Mouse (Mus musculus): ENCODE measurements at regions not wholly inside any gene's neighbourhood (a gene's known extent, or its start where the extent isn't known, plus 50 kb on each side); places are given as distances from the start of the nearest gene placed in this dataset.

- ATAC-seq: no peak
- no peaks in the 10 kb centered on the region for H3K27me3 ChIP-seq (replicated peaks)
- no peaks in the 10 kb centered on the region for H3K4me1 ChIP-seq
- no peak overlapping the region for H3K9ac ChIP-seq
- no peaks in the 10 kb centered on the region for H3K9me3 ChIP-seq (replicated peaks)
- WGBS (ENCODE audit: insufficient replicate concordance): 74% methylated on average over 2 of the region's 2 CpGs
- H3K36me3 ChIP-seq: no peaks in the 10 kb centered on the region
- H3K27ac ChIP-seq: no peak overlapping the region
- no peak overlapping the region for H3K4me3 ChIP-seq
- no peak overlapping the region for H3K4me2 ChIP-seq
These were observed 385.2 kb upstream of the Nrp1 start for GRCm38 (mm10) chr8:127973194-127973593.

GRCm38 (mm10) chr8:127977746-127978145 lies 380.7 kb upstream of the Nrp1 start:
- Histone ChIP-seq H3K4me3 (no peak overlapping the region), H3K36me3 (no peaks in the 10 kb centered on the region), H3K4me2 (no peak overlapping the region), H3K27me3 (replicated peaks) (no peaks in the 10 kb centered on the region), H3K4me1 (no peaks in the 10 kb centered on the region), H3K27ac (no peak overlapping the region), H3K9ac (no peak overlapping the region), H3K9me3 (replicated peaks) (no peaks in the 10 kb centered on the region)
- no peak for ATAC-seq
- 59% methylated on average over 2 of the region's 2 CpGs for WGBS (ENCODE audit: insufficient replicate concordance)

- no peaks in the 10 kb centered on the region for H3K36me3 ChIP-seq
- 51% methylated on average over 5 of the region's 5 CpGs for WGBS (ENCODE audit: insufficient replicate concordance)
- no peak overlapping the region for H3K4me2 ChIP-seq
- H3K4me1 ChIP-seq: no peaks in the 10 kb centered on the region
- no peaks in the 10 kb centered on the region for H3K9me3 ChIP-seq (replicated peaks)
- no peak overlapping the region for H3K4me3 ChIP-seq
- no peak for ATAC-seq
- H3K9ac ChIP-seq: no peak overlapping the region
- H3K27me3 ChIP-seq (replicated peaks): no peaks in the 10 kb centered on the region
- no peak overlapping the region for H3K27ac ChIP-seq
These were observed 379.0 kb upstream of the Nrp1 start for GRCm38 (mm10) chr8:127979180-127980030.

DNA sequence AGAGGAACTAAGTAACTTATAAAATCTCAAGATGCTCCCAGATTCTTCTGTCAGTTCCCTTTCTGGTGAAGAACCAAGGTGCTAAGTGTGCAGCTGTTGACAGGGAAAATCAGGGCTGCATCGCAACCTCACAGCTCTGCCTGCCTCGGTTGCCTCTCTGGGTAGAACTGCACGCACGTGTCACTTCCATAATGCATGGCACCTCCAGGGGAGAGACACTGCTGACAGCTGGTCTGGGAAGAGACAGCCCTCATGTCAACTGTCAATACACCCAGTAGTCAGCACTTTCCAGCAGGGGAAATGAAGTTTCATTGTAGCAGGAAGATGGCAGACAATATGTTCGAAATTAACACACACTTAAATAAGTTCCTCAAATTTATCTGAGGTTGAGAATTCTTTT lies 376.2 kb upstream of the Nrp1 start:
- WGBS (ENCODE audit: insufficient replicate concordance): 65% methylated on average over 5 of the region's 5 CpGs
- Histone ChIP-seq H3K9me3 (replicated peaks) (no peaks in the 10 kb centered on the region), H3K4me1 (no peaks in the 10 kb centered on the region), H3K36me3 (no peaks in the 10 kb centered on the region), H3K27ac (no peak overlapping the region), H3K4me3 (no peak overlapping the region), H3K27me3 (replicated peaks) (no peaks in the 10 kb centered on the region), H3K9ac (no peak overlapping the region), H3K4me2 (no peak overlapping the region)
- ATAC-seq: no peak

- no peak overlapping the region for H3K9ac ChIP-seq
- no peaks in the 10 kb centered on the region for H3K4me1 ChIP-seq
- H3K36me3 ChIP-seq: no peaks in the 10 kb centered on the region
- ATAC-seq: no peak
- WGBS (ENCODE audit: insufficient replicate concordance): 64% methylated on average over 6 of the region's 6 CpGs
- no peaks in the 10 kb centered on the region for H3K27me3 ChIP-seq (replicated peaks)
- H3K9me3 ChIP-seq (replicated peaks): no peaks in the 10 kb centered on the region
- no peak overlapping the region for H3K27ac ChIP-seq
- no peak overlapping the region for H3K4me3 ChIP-seq
- no peak overlapping the region for H3K4me2 ChIP-seq
These were observed 372.8 kb upstream of the Nrp1 start for GRCm38 (mm10) chr8:127985616-127986015.

DNA sequence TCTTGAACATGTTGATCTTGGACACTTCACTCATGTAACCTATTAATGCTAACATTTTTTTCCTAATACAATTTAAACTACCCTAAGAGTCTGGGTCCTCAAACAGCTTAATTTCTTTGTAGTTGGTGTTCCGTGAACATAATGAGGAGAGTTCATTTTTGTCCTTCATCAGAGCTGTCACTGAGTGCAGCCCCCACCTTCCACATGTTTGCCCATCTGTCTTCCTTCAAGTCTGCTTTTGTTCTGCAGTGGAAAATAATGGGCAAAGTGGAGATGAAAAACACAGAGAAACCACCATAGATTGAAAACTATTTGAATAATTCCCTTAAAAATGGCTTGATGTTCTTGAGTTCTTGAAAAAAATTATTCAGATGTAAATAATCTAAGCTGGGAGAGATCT lies 369.5 kb upstream of the Nrp1 start:
- no peak overlapping the region for H3K9ac ChIP-seq
- WGBS (ENCODE audit: insufficient replicate concordance): 71% methylated on average over 1 of the region's 1 CpGs
- no peak for ATAC-seq
- no peaks in the 10 kb centered on the region for H3K27me3 ChIP-seq (replicated peaks)
- no peak overlapping the region for H3K27ac ChIP-seq
- no peak overlapping the region for H3K4me3 ChIP-seq
- no peaks in the 10 kb centered on the region for H3K9me3 ChIP-seq (replicated peaks)
- no peaks in the 10 kb centered on the region for H3K4me1 ChIP-seq
- no peaks in the 10 kb centered on the region for H3K36me3 ChIP-seq
- no peak overlapping the region for H3K4me2 ChIP-seq

DNA sequence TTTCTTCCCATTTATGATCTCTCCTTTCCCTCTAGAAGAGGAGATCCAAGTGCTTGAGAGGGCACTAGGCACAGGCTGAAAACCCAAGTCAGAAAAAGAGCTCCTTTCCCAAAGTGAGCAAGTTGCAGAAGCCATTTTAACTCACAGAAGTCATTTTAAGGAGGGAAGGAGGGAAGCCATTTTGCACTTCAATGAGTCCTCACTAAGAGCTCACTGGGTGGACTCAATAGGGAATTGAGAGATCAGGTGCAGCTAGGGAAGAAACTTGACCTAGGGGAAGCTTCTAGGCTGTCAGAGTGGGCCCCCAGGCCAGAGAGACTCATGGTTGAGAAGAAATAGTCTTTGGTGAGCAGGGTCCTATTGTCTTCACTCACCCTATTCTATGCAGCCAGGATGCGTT lies 363.5 kb upstream of the Nrp1 start:
- 75% methylated on average over 1 of the region's 1 CpGs for WGBS (ENCODE audit: insufficient replicate concordance)
- Histone ChIP-seq H3K4me3 (no peak overlapping the region), H3K9ac (no peak overlapping the region), H3K36me3 (no peaks in the 10 kb centered on the region), H3K9me3 (replicated peaks) (no peaks in the 10 kb centered on the region), H3K4me2 (no peak overlapping the region), H3K27me3 (replicated peaks) (no peaks in the 10 kb centered on the region), H3K4me1 (no peaks in the 10 kb centered on the region), H3K27ac (no peak overlapping the region)
- ATAC-seq: no peak

GRCm38 (mm10) chr8:127995490-127995889 lies 362.9 kb upstream of the Nrp1 start:
- H3K27me3 ChIP-seq (replicated peaks): no peaks in the 10 kb centered on the region
- no peak overlapping the region for H3K9ac ChIP-seq
- H3K4me3 ChIP-seq: no peak overlapping the region
- WGBS (ENCODE audit: insufficient replicate concordance): 53% methylated on average over 1 of the region's 1 CpGs
- no peak overlapping the region for H3K27ac ChIP-seq
- H3K4me2 ChIP-seq: no peak overlapping the region
- no peaks in the 10 kb centered on the region for H3K36me3 ChIP-seq
- no peak for ATAC-seq
- H3K9me3 ChIP-seq (replicated peaks): no peaks in the 10 kb centered on the region
- no peaks in the 10 kb centered on the region for H3K4me1 ChIP-seq

- no peaks in the 10 kb centered on the region for H3K4me1 ChIP-seq
- no peaks in the 10 kb centered on the region for H3K36me3 ChIP-seq
- no peaks in the 10 kb centered on the region for H3K9me3 ChIP-seq (replicated peaks)
- WGBS (ENCODE audit: insufficient replicate concordance): 53% methylated on average over 2 of the region's 2 CpGs
- no peak overlapping the region for H3K27ac ChIP-seq
- H3K4me3 ChIP-seq: no peak overlapping the region
- no peak for ATAC-seq
- H3K9ac ChIP-seq: no peak overlapping the region
- H3K4me2 ChIP-seq: no peak overlapping the region
- H3K27me3 ChIP-seq (replicated peaks): no peaks in the 10 kb centered on the region
These were observed 356.0 kb upstream of the Nrp1 start for GRCm38 (mm10) chr8:128002386-128002785.

GRCm38 (mm10) chr8:128002806-128003205 lies 355.6 kb upstream of the Nrp1 start:
- Histone ChIP-seq H3K27me3 (replicated peaks) (no peaks in the 10 kb centered on the region), H3K4me3 (no peak overlapping the region), H3K4me2 (no peak overlapping the region), H3K9me3 (replicated peaks) (no peaks in the 10 kb centered on the region), H3K4me1 (no peaks in the 10 kb centered on the region), H3K36me3 (no peaks in the 10 kb centered on the region), H3K9ac (no peak overlapping the region), H3K27ac (no peak overlapping the region)
- 70% methylated on average over 1 of the region's 1 CpGs for WGBS (ENCODE audit: insufficient replicate concordance)
- ATAC-seq: no peak

- H3K27ac ChIP-seq: no peak overlapping the region
- no peak for ATAC-seq
- no peaks in the 10 kb centered on the region for H3K4me1 ChIP-seq
- H3K9ac ChIP-seq: no peak overlapping the region
- no peaks in the 10 kb centered on the region for H3K9me3 ChIP-seq (replicated peaks)
- H3K27me3 ChIP-seq (replicated peaks): no peaks in the 10 kb centered on the region
- H3K36me3 ChIP-seq: no peaks in the 10 kb centered on the region
- WGBS (ENCODE audit: insufficient replicate concordance): 35% methylated on average over 1 of the region's 1 CpGs
- no peak overlapping the region for H3K4me3 ChIP-seq
- H3K4me2 ChIP-seq: no peak overlapping the region
These were observed 355.0 kb upstream of the Nrp1 start for GRCm38 (mm10) chr8:128003385-128003784.

GRCm38 (mm10) chr8:128003881-128004286 lies 354.5 kb upstream of the Nrp1 start:
- no peak for ATAC-seq
- WGBS (ENCODE audit: insufficient replicate concordance): 52% methylated on average over 3 of the region's 3 CpGs
- Histone ChIP-seq H3K9me3 (replicated peaks) (no peaks in the 10 kb centered on the region), H3K9ac (no peak overlapping the region), H3K4me3 (no peak overlapping the region), H3K36me3 (no peaks in the 10 kb centered on the region), H3K27me3 (replicated peaks) (no peaks in the 10 kb centered on the region), H3K4me2 (no peak overlapping the region), H3K27ac (no peak overlapping the region), H3K4me1 (no peaks in the 10 kb centered on the region)
